Mouse (Mus musculus) MEL-GATA-1-ER (cell line): ENCODE data around the gene Prpsap1.

Experiments used
- DNase-seq: peaks from one replicate; pipeline ENCODE4 v3.0.0-alpha.2; 2012; ENCODE audit warnings: low read depth; ENCODE audit errors: extremely low read depth

Prpsap1 gene

DNA sequence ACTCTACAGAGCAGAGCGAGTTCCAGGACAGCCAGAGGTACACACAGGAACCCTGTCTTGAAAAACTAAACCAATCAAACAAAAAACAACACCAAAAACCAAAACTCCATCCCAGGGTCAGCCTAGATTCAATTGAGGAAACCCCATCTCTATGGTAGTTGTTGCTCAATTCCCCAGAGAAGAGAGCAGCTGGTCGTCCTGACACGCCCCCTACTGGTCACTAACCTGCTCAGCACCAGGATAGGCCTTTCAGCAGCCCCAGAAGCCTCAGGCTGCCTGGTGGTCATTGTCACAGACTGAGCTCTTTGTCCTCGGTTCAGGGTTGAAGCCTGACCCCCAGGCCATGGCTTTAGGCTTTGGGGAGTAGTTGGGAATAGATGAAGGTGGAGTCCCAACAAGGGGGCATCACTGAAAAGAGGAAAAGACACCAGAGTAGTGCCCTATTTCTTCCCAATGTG is at the start of gene Prpsap1:
TSS of gene Prpsap1 (minus strand) at position 408 of the 458 bp plus-strand sequence.
- peak; percentile 71 for DNase-seq

GRCm38 (mm10) chr11:116543110-116543509 is 49.1 kb upstream of the Prpsap1 start:
- no peak for DNase-seq

DNA sequence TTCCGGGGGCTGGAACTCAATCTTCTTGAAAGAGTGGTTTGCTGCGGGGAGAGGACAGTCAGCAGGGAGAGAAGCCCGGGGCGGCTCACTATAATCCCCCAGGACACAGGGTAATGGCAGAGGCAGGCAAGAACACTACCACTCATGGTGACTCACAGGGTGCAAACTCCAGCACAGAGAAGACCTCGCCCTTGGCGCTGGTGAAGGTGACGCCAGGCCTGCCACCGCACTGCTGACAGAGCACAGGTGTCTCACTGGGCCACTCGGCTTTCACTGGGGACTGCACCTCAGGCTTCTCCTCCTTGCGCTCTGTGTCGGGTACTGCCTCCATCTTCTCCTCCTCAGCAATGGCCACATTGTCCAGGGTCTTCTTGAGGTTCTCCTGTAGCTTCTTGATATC is 47.2 kb upstream of the Prpsap1 start:
- DNase-seq, result no peak

DNA sequence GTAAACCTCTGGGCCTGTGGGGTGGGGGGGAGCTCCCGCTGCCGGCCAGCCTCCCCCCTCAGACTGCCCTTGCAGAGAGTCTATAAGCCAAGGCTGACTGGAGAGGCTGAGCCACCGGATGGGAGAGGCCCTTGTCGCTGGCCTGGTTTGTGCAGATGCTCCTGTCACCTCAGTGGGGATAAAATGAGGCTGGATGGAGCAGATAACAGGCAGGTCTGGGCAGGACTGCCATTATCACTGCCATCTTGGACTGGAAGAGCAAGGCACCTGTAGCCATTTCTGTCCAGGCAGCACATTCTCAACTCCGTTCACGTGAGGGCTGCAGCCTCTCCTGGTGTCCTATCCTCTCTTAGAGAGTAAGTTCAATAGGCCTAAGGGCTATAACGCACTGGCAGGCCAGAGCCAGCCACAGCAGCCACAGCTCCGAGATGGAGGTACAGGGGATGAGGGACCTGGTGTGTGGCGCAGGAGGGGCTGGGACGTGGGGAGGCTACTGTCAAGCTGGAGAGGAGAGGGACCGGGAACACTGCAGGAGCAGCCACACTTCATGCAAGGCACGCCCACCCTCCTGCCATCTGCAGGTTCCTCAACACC is 44.2 kb upstream of the Prpsap1 start:
- no peak for DNase-seq

GRCm38 (mm10) chr11:116537388-116537787 is 43.4 kb upstream of the Prpsap1 start:
- DNase-seq, result no peak

DNA sequence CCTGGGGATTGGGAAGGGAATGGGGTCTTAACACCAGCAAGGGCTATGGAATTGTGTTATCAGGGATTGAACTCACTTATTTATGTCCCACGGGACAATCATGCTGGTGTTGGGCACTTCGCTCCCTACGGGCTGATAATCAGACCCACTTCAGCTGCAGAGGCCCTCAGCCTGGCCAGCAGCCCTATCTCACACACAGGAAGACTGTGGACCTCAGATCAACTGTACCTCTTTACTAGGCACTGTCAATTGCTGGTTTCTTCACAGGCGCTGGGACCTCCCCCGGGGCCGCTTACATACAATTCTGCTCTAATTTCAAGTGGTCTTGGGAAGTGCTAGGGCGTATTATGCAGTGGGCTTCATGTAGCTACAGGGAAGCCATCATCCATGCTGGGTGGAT is 42.7 kb upstream of the Prpsap1 start:
- DNase-seq, result no peak

DNA sequence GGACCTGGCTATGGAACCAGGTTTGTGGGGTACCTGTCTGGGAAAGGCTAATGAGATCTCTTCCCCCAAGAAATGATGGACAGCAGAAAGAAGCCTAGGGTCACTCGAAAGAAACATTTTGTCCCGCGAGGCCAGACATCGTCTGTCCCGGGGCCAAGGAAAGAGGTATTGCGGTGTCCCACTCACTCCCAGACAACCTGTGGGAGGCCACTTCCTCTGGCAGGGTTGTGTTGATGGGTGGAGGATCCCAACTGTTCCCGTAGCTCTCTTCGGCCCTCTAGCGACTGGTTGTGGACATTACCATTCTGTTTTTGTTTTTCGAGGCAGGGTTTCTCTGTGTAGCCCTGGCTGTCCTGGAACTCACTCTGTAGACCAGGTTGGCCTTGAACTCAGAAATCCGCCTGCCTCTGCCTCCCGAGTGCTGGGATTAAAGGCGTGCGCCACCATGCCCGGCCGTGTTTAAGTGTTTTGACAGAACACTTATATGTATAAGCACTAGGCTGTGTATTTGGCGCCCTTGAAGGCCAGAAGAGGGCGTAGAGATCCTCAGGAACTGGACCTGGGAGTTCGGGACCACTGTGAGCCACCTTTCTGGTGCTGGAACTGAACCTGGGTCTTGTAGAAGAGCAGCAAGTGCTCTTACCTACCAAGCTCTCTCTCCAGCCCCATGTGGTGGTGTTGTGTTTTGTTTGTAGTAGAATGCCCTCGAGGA is 40.3 kb upstream of the Prpsap1 start:
- DNase-seq, result peak; percentile 74

- DNase-seq, result no peak
Measured at GRCm38 (mm10) chr11:116533341-116534153, 39.5 kb upstream of the Prpsap1 start.

- no peak for DNase-seq
Measured at GRCm38 (mm10) chr11:116532810-116533338, 38.9 kb upstream of the Prpsap1 start.

DNA sequence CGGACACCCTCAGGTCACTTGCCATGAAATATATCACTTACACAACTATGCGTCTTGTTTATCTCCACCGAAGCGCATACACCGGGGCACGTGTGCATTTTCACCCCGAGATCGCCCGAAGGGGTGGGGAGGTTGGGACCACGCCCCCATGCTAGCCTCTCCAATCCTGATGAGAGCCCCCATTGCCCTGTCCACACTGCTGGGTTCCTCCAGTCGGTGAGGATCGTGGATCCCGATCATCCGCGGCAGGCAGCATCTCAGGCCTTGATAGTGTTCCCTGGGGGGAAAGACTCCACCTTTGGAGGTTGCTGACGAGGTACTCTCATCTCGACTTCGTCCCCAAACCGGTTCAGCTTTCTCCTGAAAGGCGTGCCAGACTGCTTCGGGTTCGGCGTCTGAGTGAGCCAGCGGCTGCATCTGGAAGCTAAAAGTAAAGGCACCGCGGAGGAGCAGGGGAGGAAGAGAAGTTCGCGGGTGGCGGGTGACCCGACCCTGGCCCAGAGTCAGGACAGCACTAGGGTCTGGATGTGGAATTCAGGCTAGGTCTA is 38.3 kb upstream of the Prpsap1 start:
- peak; percentile 41 for DNase-seq

DNA sequence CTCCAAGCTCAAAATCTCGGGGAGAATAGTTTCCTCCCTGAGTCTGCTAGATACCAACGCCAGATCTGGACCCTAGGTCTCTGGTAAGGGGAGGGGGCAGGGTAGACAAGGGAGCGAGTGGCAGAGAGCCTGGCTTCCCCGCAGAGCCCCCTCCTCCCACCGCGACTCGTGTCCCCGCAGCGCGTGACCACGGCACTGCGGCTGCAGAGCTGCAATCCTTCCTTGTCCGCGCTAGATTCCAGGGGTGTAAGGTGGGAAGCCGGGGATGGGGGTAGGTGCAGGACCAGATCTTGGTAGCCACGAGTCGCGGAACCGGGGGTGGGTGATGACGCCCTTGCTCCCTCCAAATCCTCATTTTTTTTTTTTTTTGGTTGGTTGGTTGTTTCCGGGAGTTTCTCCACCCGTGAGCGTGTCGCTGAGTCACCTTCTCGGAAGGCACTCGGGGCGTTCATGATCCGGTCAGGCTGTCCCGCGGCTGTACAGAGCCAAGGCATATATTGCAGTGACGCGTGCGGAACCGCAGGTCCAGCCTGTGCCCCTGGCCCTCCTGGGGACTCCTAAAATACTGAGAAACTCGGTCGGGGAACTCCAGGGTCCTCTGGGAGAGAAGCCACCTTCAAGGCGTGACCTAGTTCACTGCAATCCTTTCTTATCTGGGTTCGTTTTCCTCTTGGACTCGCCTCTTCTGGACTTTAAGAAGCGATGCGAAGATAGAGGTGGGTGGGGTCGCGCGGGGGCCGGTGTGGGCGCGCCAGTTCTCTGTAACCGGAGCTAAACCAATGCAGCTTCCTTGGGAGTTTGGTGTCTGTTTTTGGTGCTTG is 37.6 kb upstream of the Prpsap1 start:
- DNase-seq, result no peak

GRCm38 (mm10) chr11:116530187-116531147 is 36.5 kb upstream of the Prpsap1 start, which contains the start of gene Sphk1:
Gene Sphk1 (plus strand): TSS chr11:116530925.
- DNase-seq, result no peak

DNA sequence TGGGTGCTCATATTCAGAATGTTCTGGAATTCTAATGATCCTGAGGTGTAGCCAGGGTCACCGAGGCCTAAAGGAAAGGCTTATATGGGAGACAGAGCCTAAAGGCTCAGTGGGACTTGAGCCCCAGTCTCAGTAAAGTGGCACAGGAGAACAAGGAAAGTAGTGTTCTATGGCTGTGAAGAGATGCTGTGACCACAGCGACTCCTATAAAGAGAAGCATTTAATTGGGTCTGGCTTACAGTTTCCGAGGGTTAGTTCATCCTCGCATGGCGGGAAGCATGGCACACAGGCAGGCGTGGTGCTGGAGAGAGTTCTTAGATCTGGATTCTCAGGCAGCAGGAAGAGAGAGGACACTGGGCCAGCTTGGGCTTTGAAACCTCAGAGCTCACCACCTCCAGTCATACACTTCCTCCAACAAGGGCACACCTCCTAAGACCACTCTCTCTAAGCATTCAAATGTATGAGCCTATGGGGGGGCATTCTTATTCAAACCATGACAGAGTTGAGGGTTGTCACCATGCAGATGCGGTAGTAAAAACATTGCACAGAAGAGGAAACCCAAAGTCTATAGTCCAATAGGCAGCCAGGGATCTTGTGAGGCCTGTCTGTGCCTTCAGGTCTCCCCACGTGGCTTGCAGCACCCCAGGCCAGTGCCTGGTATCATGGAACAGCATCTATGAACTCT is 34.8 kb upstream of the Prpsap1 start:
- DNase-seq, result no peak

- DNase-seq, result no peak
Measured at GRCm38 (mm10) chr11:116523699-116524189, 29.7 kb upstream of the Prpsap1 start.

DNA sequence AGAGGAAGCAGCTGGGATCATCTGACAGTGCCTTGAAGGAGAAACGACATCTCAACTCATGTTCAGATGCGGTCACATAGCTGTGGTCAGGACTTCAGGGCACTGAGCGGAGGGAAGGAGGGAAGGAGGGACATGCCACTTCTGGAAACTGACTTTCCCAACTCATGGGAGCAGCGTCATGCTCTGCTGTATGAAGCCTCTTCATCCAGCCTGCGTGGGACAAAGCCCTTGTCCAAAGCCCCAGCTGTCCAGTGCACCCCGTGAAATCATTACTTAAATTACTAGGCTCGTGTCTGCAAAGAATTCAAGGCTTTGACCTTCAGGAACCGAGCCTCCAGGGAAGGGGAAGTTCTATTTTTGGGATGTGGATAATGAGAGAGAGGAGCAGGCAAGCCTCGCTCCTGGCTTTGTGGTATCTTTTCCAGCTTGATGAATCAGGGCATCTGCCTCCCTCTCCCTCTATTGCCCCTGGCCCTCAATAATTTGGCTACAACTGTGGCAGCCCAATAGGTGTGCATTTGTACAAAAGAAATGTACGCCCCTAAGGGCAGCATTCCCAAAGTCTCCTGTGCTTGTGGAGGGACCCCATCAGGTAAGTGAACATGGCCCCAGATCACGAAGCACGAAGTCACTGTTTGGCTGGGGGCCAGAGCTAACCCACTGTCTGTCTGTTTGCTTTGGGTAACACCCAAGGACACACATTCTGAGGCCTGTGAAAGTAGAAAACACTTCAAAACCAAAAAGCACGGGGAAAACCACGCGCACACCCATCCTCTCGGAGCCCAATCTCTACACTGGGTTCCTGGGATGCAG is 29.1 kb upstream of the Prpsap1 start:
- no peak for DNase-seq

GRCm38 (mm10) chr11:116522046-116522445 is 28.0 kb upstream of the Prpsap1 start:
- no peak for DNase-seq

DNA sequence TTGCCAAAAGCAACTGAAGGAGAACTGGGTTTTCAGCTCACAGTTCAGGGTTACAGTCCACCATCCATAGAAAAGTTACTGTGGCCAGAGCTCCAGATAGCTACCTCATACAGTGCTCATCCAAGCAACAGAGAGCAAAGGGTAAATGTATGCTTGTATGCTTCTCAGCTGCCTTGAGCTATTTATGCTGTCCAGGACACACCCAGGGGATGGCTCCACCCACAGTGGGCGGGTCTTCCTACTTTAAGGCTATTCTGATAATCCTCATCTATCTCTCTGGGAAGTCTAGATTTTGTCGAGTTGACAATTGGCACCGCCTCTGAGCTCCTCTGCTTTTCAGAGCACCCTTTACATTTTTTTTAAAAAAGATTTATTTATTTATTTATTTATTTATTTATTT is 27.1 kb upstream of the Prpsap1 start:
- DNase-seq, result no peak

DNA sequence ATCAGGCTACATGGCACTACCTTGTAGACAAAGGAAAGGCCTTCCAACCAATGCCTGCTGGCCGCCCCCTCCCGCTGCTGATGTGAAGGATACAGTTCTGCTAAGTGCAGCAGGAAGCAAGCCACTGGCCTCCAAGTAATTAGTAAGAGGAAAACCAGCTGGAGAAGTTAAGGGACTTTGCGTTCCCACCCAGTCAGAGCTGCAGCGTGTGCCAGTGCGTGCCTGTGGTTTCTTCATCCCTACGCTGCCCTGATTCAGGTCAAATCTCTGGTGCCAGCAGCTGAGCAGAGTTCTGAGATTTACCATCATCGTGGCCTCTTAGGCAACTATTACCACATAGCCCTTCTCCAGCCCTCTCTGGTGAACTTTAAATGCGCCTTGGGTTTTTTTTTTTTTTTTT is 24.5 kb upstream of the Prpsap1 start:
- DNase-seq, result no peak
